Mouse (Mus musculus) kidney, postnatal 0 days (tissue): Measurements from ENCODE around the gene Mlh1. TPM values are rescaled to one million over a fixed set of nuclear protein-coding genes. Genes with fewer than 3 reads are reported as not detected.

Experiments used
- ATAC-seq: fragments of 200-750 bp; cut with Nextera tagmentation; replicated peaks from 2 replicates; pipeline ENCODE4 v1.8.0; 2017; ENCODE audit warnings: low read depth, moderate number of reproducible peaks, moderate TSS enrichment, moderate library complexity; ENCODE audit not compliant: low FRiP score
- DNase-seq: peaks from one replicate; pipeline ENCODE4 v3.0.0-alpha.2; 2016; ENCODE audit warnings: low spot score
- H3K27ac ChIP-seq: fragments of 300-500 bp; sonication (generic); 2 replicates; pipeline ENCODE4 v1.5.1; 2014; ENCODE audit warnings: mild to moderate bottlenecking
- H3K27me3 ChIP-seq: fragments of 300-500 bp; sonication (generic); 2 replicates; pipeline ENCODE4 v1.6.1; 2014; ENCODE audit warnings: low read length, mixed read lengths; ENCODE audit not compliant: insufficient read depth
- H3K36me3 ChIP-seq: fragments of 300-500 bp; sonication (generic); 2 replicates; pipeline ENCODE4 v1.6.1; 2014; ENCODE audit warnings: low read length, mixed read lengths; ENCODE audit not compliant: insufficient read depth
- H3K4me1 ChIP-seq: fragments of 300-500 bp; sonication (generic); replicated peaks from 2 replicates; pipeline ENCODE4 v1.6.1; 2014; ENCODE audit warnings: antibody characterized with exemption, low read length, mixed read lengths; ENCODE audit not compliant: insufficient read depth
- H3K4me2 ChIP-seq: fragments of 300-500 bp; sonication (generic); 2 replicates; pipeline ENCODE4 v1.6.1; 2014; ENCODE audit warnings: mild to moderate bottlenecking, low read length, moderate library complexity, mixed read lengths
- H3K4me3 ChIP-seq: fragments of 300-500 bp; sonication (generic); replicated peaks from 2 replicates; pipeline ENCODE4 v1.5.1; 2014; ENCODE audit warnings: low read depth, low read length
- H3K9ac ChIP-seq: fragments of 300-500 bp; sonication (generic); 2 replicates; pipeline ENCODE4 v1.6.1; 2014; ENCODE audit warnings: low read depth, low read length
- H3K9me3 ChIP-seq: fragments of 300-500 bp; sonication (generic); replicated peaks from 2 replicates; pipeline ENCODE4 v1.6.1; 2016; ENCODE audit warnings: low read length, inconsistent platforms, mixed read lengths
- CTCF ChIP-seq: IDR thresholded peaks from 2 replicates; pipeline ENCODE4 v1.5.1; 2016; ENCODE audit warnings: antibody characterized with exemption, low read depth, mild to moderate bottlenecking, moderate library complexity
- WGBS: fragments of 180-500 bp; shearing (Covaris S2); extraction: QIAGEN DNeasy Blood & Tissue Kit; methylation state at CpG from one replicate; pipeline ENCODE4 v1.1.7; 2014; 5-methylcytosine and 5-hydroxymethylcytosine counted together
- polyA plus RNA-seq: library from polyadenylated mRNA; unstranded; fragments of >200 nt; fragmentation: Nextera tagmentation; extraction: Ambion mirVana; gene quantifications from 2 replicates; pipeline ENCODE4 v1.2.1, GENCODE M21; 2015

Gene Mlh1
- polyA plus RNA-seq, 1 experiment from 2014 or later, result 26.1 TPM

GRCm38 (mm10) chr9:111289294-111289831, 17.8 kb upstream of the Mlh1 start:
- Histone ChIP-seq H3K9ac (no peak overlapping the region), H3K27ac (peak overlapping the region; percentile 72), H3K9me3 (no peaks in the 10 kb centered on the region), H3K4me1 (0 out of 2 replicates have a peak, but pooled peaks cover 7% of the 10 kb centered on the region), H3K27me3 (no peaks in the 10 kb centered on the region), H3K4me3 (0 out of 2 replicates have a peak overlapping the region, but pooled peaks have one; percentile 4), H3K36me3 (no peaks in the 10 kb centered on the region), H3K4me2 (peak overlapping the region; percentile 47)
- no peak for TF ChIP-seq CTCF
- ATAC-seq, result peak; percentile 74
- peak; percentile 70 for DNase-seq
- WGBS, result 53% methylated on average over 9 of the region's 9 CpGs

GRCm38 (mm10) chr9:111287956-111288355, 16.4 kb upstream of the Mlh1 start:
- Histone ChIP-seq H3K27ac (no peak overlapping the region), H3K9ac (no peak overlapping the region), H3K9me3 (no peaks in the 10 kb centered on the region), H3K4me2 (no peak overlapping the region), H3K27me3 (no peaks in the 10 kb centered on the region), H3K36me3 (no peaks in the 10 kb centered on the region), H3K4me3 (no peak overlapping the region), H3K4me1 (0 out of 2 replicates have a peak, but pooled peaks cover 7% of the 10 kb centered on the region)
- WGBS, result 96% methylated on average over 4 of the region's 4 CpGs
- ATAC-seq (no peak), DNase-seq (no peak)
- TF ChIP-seq CTCF, result no peak

GRCm38 (mm10) chr9:111286468-111286867, 14.9 kb upstream of the Mlh1 start:
- 0 out of 2 replicates have a peak, but pooled peaks cover 7% of the 10 kb centered on the region for H3K4me1 ChIP-seq
- 73% methylated on average over 2 of the region's 2 CpGs for WGBS
- H3K36me3 ChIP-seq, result no peaks in the 10 kb centered on the region
- no peaks in the 10 kb centered on the region for H3K27me3 ChIP-seq
- peak; percentile 24; the same call in 1 of the 2 replicates for TF ChIP-seq CTCF
- ATAC-seq, result no peak
- no peak overlapping the region for H3K9ac ChIP-seq
- no peaks in the 10 kb centered on the region for H3K9me3 ChIP-seq
- H3K4me2 ChIP-seq, result no peak overlapping the region
- DNase-seq, result no peak
- H3K27ac ChIP-seq, result no peak overlapping the region
- no peak overlapping the region for H3K4me3 ChIP-seq

- no peak overlapping the region for H3K27ac ChIP-seq
- H3K9ac ChIP-seq, result no peak overlapping the region
- no peak overlapping the region for H3K4me3 ChIP-seq
- ATAC-seq (no peak), DNase-seq (peak; percentile 8)
- no peaks in the 10 kb centered on the region for H3K9me3 ChIP-seq
- H3K4me1 ChIP-seq, result 0 out of 2 replicates have a peak, but pooled peaks cover 7% of the 10 kb centered on the region
- H3K27me3 ChIP-seq, result no peaks in the 10 kb centered on the region
- H3K36me3 ChIP-seq, result no peaks in the 10 kb centered on the region
- 26% methylated on average over 5 of the region's 5 CpGs for WGBS
- TF ChIP-seq CTCF, result no peak
- no peak overlapping the region for H3K4me2 ChIP-seq
Observed at GRCm38 (mm10) chr9:111285676-111286075, 14.1 kb upstream of the Mlh1 start.

GRCm38 (mm10) chr9:111285061-111285460, 13.5 kb upstream of the Mlh1 start:
- Histone ChIP-seq H3K9ac (no peak overlapping the region), H3K4me2 (no peak overlapping the region), H3K27ac (no peak overlapping the region), H3K36me3 (no peaks in the 10 kb centered on the region), H3K9me3 (no peaks in the 10 kb centered on the region), H3K4me1 (0 out of 2 replicates have a peak, but pooled peaks cover 7% of the 10 kb centered on the region), H3K4me3 (no peak overlapping the region), H3K27me3 (no peaks in the 10 kb centered on the region)
- ATAC-seq (no peak), DNase-seq (no peak)
- WGBS, result 44% methylated on average over 3 of the region's 3 CpGs
- TF ChIP-seq CTCF, result no peak

- DNase-seq (peak; percentile 9), ATAC-seq (no peak)
- Histone ChIP-seq H3K9me3 (no peaks in the 10 kb centered on the region), H3K4me3 (no peak overlapping the region), H3K27me3 (no peaks in the 10 kb centered on the region), H3K4me1 (peaks cover 27% of the 10 kb centered on the region), H3K4me2 (peak overlapping the region; percentile 88), H3K36me3 (peaks cover 6% of the 10 kb centered on the region; the same call in 1 of the 2 replicates), H3K9ac (0 out of 2 replicates have a peak overlapping the region, but pooled peaks have one; percentile 37), H3K27ac (no peak overlapping the region)
- WGBS, result 33% methylated on average over 1 of the region's 1 CpGs
- TF ChIP-seq CTCF, result no peak
Observed at GRCm38 (mm10) chr9:111275156-111275555, 3.6 kb upstream of the Mlh1 start.
